Mouse (Mus musculus) midbrain, embryonic 12.5 days (tissue): ENCODE measurements around the gene Cage1. TPM values are rescaled to one million over a fixed set of nuclear protein-coding genes. Genes with fewer than 3 reads are reported as not detected.

Experiments
- ATAC-seq: fragments of 200-750 bp; cut with Nextera tagmentation; 2 replicates; pipeline ENCODE4 v1.8.0; 2017; ENCODE audit warnings: low read depth, moderate TSS enrichment, moderate library complexity; ENCODE audit not compliant: low FRiP score
- H3K27ac ChIP-seq: fragments of 300-500 bp; sonication (generic); replicated peaks from 2 replicates; pipeline ENCODE4 v1.5.1; 2016; ENCODE audit warnings: mild to moderate bottlenecking
- H3K27me3 ChIP-seq: fragments of 300-500 bp; sonication (generic); 2 replicates; pipeline ENCODE4 v1.6.1; 2016; ENCODE audit warnings: mild to moderate bottlenecking
- H3K36me3 ChIP-seq: fragments of 300-500 bp; sonication (generic); 2 replicates; pipeline ENCODE4 v1.6.1; 2016
- H3K4me1 ChIP-seq: fragments of 300-500 bp; sonication (generic); 2 replicates; pipeline ENCODE4 v1.6.1; 2016
- H3K4me2 ChIP-seq: fragments of 300-500 bp; sonication (generic); replicated peaks from 2 replicates; pipeline ENCODE4 v1.6.1; 2016; ENCODE audit warnings: mild to moderate bottlenecking, moderate library complexity
- H3K4me3 ChIP-seq: fragments of 300-500 bp; sonication (generic); 2 replicates; pipeline ENCODE4 v1.5.1; 2016; ENCODE audit warnings: mild to moderate bottlenecking
- H3K9ac ChIP-seq: fragments of 300-500 bp; sonication (generic); replicated peaks from 2 replicates; pipeline ENCODE4 v1.6.1; 2016; ENCODE audit warnings: mild to moderate bottlenecking, moderate library complexity
- H3K9me3 ChIP-seq: fragments of 300-500 bp; sonication (generic); 2 replicates; pipeline ENCODE4 v1.6.1; 2016; ENCODE audit warnings: mild to moderate bottlenecking
- WGBS: fragments of 180-500 bp; shearing (Covaris S2); methylation state at CpG from one replicate; pipeline ENCODE4 v1.1.7; 2016; 5-methylcytosine and 5-hydroxymethylcytosine counted together
- polyA plus RNA-seq: library from polyadenylated mRNA; unstranded; fragments of >200 nt; fragmentation: Nextera tagmentation; extraction: Ambion mirVana; gene quantifications from 2 replicates; pipeline ENCODE4 v1.2.1, GENCODE M21; 2016

The Cage1 gene
- polyA plus RNA-seq, 1 experiment from 2014 or later = 1.9 TPM

- WGBS = 94% methylated on average over 2 of the region's 2 CpGs
- Histone ChIP-seq H3K9ac (no peak overlapping the region), H3K9me3 (no peaks in the 10 kb centered on the region), H3K27ac (no peak overlapping the region), H3K4me3 (no peak overlapping the region), H3K4me2 (no peak overlapping the region), H3K4me1 (no peaks in the 10 kb centered on the region), H3K27me3 (no peaks in the 10 kb centered on the region), H3K36me3 (no peaks in the 10 kb centered on the region)
- ATAC-seq = no peak
Measured at GRCm38 (mm10) chr13:38007972-38008371, 28.9 kb downstream of the Cage1 start.

GRCm38 (mm10) chr13:38002461-38002860 lies 34.4 kb downstream of the Cage1 start:
- Histone ChIP-seq H3K4me2 (no peak overlapping the region), H3K4me3 (no peak overlapping the region), H3K36me3 (no peaks in the 10 kb centered on the region), H3K27ac (no peak overlapping the region), H3K9ac (no peak overlapping the region), H3K4me1 (no peaks in the 10 kb centered on the region), H3K27me3 (no peaks in the 10 kb centered on the region), H3K9me3 (no peaks in the 10 kb centered on the region)
- 27% methylated on average over 1 of the region's 1 CpGs for WGBS
- no peak for ATAC-seq

- no peak overlapping the region for H3K4me3 ChIP-seq
- no peaks in the 10 kb centered on the region for H3K4me1 ChIP-seq
- no peaks in the 10 kb centered on the region for H3K27me3 ChIP-seq
- no peak overlapping the region for H3K27ac ChIP-seq
- no peaks in the 10 kb centered on the region for H3K9me3 ChIP-seq
- H3K9ac ChIP-seq = no peak overlapping the region
- ATAC-seq = no peak
- 62% methylated on average over 3 of the region's 3 CpGs for WGBS
- no peak overlapping the region for H3K4me2 ChIP-seq
- no peaks in the 10 kb centered on the region for H3K36me3 ChIP-seq
Measured at GRCm38 (mm10) chr13:37999713-38000112, 37.2 kb downstream of the Cage1 start.

GRCm38 (mm10) chr13:37994405-37994749 lies 42.5 kb downstream of the Cage1 start:
- ATAC-seq = peak; percentile 64
- peak overlapping the region; percentile 84 for H3K4me3 ChIP-seq
- peak overlapping the region; percentile 93 for H3K27ac ChIP-seq
- no peaks in the 10 kb centered on the region for H3K9me3 ChIP-seq
- H3K9ac ChIP-seq = peak overlapping the region; percentile 95
- H3K4me1 ChIP-seq = peaks cover 14% of the 10 kb centered on the region; the same call in 1 of the 2 replicates
- peaks cover 21% of the 10 kb centered on the region for H3K36me3 ChIP-seq
- 22% methylated on average over 7 of the region's 7 CpGs for WGBS
- peak overlapping the region; percentile 65 for H3K4me2 ChIP-seq
- H3K27me3 ChIP-seq = no peaks in the 10 kb centered on the region

- Histone ChIP-seq H3K4me1 (peaks cover 14% of the 10 kb centered on the region; the same call in 1 of the 2 replicates), H3K36me3 (peaks cover 26% of the 10 kb centered on the region), H3K4me2 (peak within 1 kb of the TSS; percentile 65), H3K9ac (peak within 1 kb of the TSS; percentile 95), H3K4me3 (peak within 1 kb of the TSS; percentile 84), H3K27ac (peak within 1 kb of the TSS; percentile 93), H3K9me3 (no peaks in the 10 kb centered on the region), H3K27me3 (no peaks in the 10 kb centered on the region)
- peak; percentile 98 for ATAC-seq
- under 1% methylated on average over 83 of the region's 89 CpGs for WGBS
Measured at GRCm38 (mm10) chr13:37993704-37994404, 43.0 kb downstream of the Cage1 start, which contains the start of gene Ssr1. Gene Ssr1 (minus strand): TSS chr13:37994217.

GRCm38 (mm10) chr13:37993376-37993703 lies 43.5 kb downstream of the Cage1 start:
- peak overlapping the region; percentile 93 for H3K27ac ChIP-seq
- peak overlapping the region; percentile 84 for H3K4me3 ChIP-seq
- peaks cover 31% of the 10 kb centered on the region for H3K36me3 ChIP-seq
- no peaks in the 10 kb centered on the region for H3K9me3 ChIP-seq
- H3K9ac ChIP-seq = peak overlapping the region; percentile 95
- no peak for ATAC-seq
- H3K27me3 ChIP-seq = no peaks in the 10 kb centered on the region
- WGBS = under 1% methylated on average over 17 of the region's 17 CpGs
- peak overlapping the region; percentile 65 for H3K4me2 ChIP-seq
- H3K4me1 ChIP-seq = peaks cover 14% of the 10 kb centered on the region; the same call in 1 of the 2 replicates

GRCm38 (mm10) chr13:37992638-37993371 lies 44.1 kb downstream of the Cage1 start:
- Histone ChIP-seq H3K9me3 (no peaks in the 10 kb centered on the region), H3K4me2 (peak overlapping the region; percentile 65), H3K36me3 (peaks cover 37% of the 10 kb centered on the region), H3K27ac (no peak overlapping the region), H3K9ac (peak overlapping the region; percentile 95), H3K4me3 (peak overlapping the region; percentile 84), H3K27me3 (no peaks in the 10 kb centered on the region), H3K4me1 (peaks cover 14% of the 10 kb centered on the region; the same call in 1 of the 2 replicates)
- ATAC-seq = no peak
- WGBS = 20% methylated on average over 10 of the region's 10 CpGs

GRCm38 (mm10) chr13:37989701-37990100 lies 47.2 kb downstream of the Cage1 start:
- peaks cover 14% of the 10 kb centered on the region; the same call in 1 of the 2 replicates for H3K4me1 ChIP-seq
- no peak overlapping the region for H3K4me3 ChIP-seq
- H3K4me2 ChIP-seq = no peak overlapping the region
- H3K27ac ChIP-seq = no peak overlapping the region
- ATAC-seq = no peak
- peaks cover 63% of the 10 kb centered on the region for H3K36me3 ChIP-seq
- WGBS = 93% methylated on average over 8 of the region's 8 CpGs
- H3K9me3 ChIP-seq = no peaks in the 10 kb centered on the region
- no peaks in the 10 kb centered on the region for H3K27me3 ChIP-seq
- no peak overlapping the region for H3K9ac ChIP-seq

GRCm38 (mm10) chr13:37986166-37986565 lies 50.7 kb downstream of the Cage1 start:
- H3K4me1 ChIP-seq = no peaks in the 10 kb centered on the region
- H3K27ac ChIP-seq = no peak overlapping the region
- H3K9me3 ChIP-seq = no peaks in the 10 kb centered on the region
- H3K9ac ChIP-seq = no peak overlapping the region
- H3K36me3 ChIP-seq = peaks cover 93% of the 10 kb centered on the region
- no peaks in the 10 kb centered on the region for H3K27me3 ChIP-seq
- ATAC-seq = no peak
- WGBS = 87% methylated on average over 10 of the region's 10 CpGs
- no peak overlapping the region for H3K4me3 ChIP-seq
- H3K4me2 ChIP-seq = no peak overlapping the region

GRCm38 (mm10) chr13:37981063-37981462 lies 55.8 kb downstream of the Cage1 start:
- Histone ChIP-seq H3K27me3 (no peaks in the 10 kb centered on the region), H3K36me3 (peaks cover 84% of the 10 kb centered on the region), H3K4me2 (no peak overlapping the region), H3K4me1 (no peaks in the 10 kb centered on the region), H3K27ac (no peak overlapping the region), H3K4me3 (no peak overlapping the region), H3K9ac (no peak overlapping the region), H3K9me3 (no peaks in the 10 kb centered on the region)
- no peak for ATAC-seq
- WGBS = 92% methylated on average over 5 of the region's 5 CpGs

- Histone ChIP-seq H3K4me1 (no peaks in the 10 kb centered on the region), H3K4me2 (no peak overlapping the region), H3K27me3 (no peaks in the 10 kb centered on the region), H3K9me3 (no peaks in the 10 kb centered on the region), H3K4me3 (no peak overlapping the region), H3K36me3 (peaks cover 80% of the 10 kb centered on the region), H3K27ac (no peak overlapping the region), H3K9ac (no peak overlapping the region)
- ATAC-seq = no peak
- WGBS = 91% methylated on average over 10 of the region's 10 CpGs
Measured at GRCm38 (mm10) chr13:37980346-37980745, 56.5 kb downstream of the Cage1 start.

GRCm38 (mm10) chr13:37979506-37979905 lies 57.4 kb downstream of the Cage1 start:
- Histone ChIP-seq H3K9me3 (no peaks in the 10 kb centered on the region), H3K27me3 (no peaks in the 10 kb centered on the region), H3K4me3 (no peak overlapping the region), H3K4me1 (no peaks in the 10 kb centered on the region), H3K4me2 (no peak overlapping the region), H3K9ac (no peak overlapping the region), H3K27ac (no peak overlapping the region), H3K36me3 (peaks cover 77% of the 10 kb centered on the region)
- 93% methylated on average over 12 of the region's 12 CpGs for WGBS
- ATAC-seq = no peak
